Mouse (Mus musculus) embryo, embryonic 10.5 days (tissue): ENCODE data around the gene Crct1.

Experiments
- DNase-seq: peaks from one replicate; pipeline ENCODE4 v3.0.0-alpha.2; 2015; ENCODE audit warnings: low spot score

Crct1 gene

DNA sequence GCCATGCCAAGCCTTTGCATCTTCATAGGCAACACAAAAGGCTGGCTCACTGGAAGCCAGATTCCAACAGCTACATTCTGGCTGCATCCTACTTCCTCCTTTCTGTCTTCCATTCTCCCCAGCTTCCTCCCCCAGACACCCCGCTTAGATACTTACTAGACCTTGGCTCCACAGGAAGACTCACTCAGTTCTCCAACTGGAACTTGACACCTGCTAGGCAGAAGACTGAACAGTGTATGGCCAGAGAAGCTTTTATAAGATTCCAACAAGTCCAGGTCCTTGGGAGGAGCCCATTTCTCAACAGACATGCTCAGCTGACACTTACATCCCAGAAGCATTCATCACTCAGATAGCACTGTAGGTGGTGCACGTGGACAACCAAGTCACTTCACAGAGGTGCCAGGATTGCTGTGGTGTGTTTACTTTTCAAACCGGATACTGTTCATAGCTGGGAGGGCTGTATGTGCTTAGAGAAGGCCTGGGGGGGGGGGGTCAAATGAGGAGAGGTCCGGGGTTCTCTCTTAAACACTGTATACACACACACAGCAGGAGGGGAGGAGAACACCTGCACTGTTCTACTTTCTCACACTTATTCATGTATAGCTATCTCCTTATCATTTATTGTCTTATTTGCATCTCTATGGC, at the start of gene Crct1:
TSS of gene Crct1 (minus strand) at position 228 of the 645 bp plus-strand sequence.
- DNase-seq, result no peak

DNA sequence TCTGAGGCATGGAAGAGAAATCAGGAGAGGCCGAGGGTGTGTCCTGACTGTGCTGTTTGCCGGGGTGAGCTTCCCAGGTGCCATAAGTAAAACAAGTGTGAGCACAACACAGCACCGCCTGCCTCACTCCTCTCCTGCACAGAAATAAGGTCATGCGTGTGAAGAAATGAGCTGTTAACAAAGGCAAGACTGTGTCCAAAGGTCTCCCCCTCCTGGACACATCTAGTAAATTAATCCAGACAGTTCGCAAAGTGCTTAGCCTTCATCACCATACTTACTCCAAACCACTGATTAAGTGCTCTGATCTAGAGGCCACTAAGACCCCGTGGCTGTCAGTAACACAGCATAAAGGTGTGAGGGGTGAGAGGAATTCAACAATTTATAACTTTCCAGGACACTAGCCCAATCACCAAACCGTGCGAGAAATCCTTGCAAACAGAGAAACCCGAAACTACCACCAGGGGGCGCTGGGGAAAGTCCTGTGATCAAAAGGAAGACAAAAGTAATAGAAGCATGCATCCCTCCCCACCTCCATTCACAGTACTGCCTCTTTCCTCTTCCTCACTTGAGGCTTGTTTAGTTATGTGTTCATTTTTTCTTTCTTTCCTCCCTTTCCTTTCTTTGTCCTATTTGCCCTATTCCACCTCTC, 37.5 kb upstream of the Crct1 start:
- peak; percentile 41 for DNase-seq

DNA sequence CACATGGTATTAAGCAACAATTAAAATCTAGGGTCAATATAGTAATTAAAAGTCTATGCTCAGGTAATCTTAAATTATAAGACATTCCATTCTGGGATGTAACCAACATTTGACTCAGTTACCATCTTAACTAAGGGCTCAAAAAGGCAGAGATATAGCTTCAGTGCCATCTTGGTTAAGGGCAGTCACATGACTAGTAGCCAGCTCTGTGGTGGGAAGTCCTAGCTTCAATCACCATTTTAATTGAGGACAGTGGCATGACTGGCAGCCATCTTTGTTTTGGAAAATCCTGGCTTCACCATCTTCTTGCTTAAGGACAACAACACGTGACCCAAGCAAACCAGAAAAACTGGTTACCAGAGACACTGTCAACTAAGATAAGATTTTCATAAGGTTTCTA, 34.7 kb upstream of the Crct1 start:
- no peak for DNase-seq

DNA sequence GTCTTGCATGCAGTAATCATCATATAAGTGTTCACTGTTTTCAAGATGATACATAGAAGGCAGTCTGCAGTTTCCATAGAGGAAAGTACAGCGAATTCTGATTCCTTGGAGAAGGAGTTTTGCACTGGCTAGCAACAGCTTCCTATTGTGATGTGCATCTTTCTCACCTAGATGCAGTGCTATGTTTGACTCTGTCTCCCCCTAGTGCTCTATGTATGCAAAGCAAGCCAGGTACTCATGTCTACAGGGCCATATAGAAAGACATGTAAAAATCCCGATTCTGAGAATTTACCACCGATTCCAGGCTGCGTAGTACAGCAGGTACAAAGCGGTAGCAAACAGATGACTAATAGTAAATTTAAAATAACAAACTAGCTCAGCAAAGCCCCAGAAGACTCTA, 16.0 kb upstream of the Crct1 start:
- DNase-seq, result peak; percentile 84

DNA sequence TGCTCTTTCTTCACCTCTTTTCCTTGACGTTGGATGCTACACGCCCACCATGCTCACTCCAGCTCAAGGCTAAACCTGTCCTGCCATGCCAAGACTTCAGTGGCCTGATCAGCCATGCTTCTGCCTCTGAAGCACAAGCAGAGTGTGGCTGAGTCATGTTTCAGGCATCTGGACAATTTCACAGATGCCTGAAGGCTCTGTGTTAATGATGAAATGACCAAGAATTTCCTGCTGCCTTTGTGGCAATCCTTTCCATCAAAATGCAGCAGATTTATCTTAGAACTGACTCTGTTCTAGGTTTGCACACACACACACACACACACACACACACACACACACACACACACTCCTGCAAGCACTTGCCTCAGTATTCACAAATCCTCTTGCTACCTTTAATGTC, 10.0 kb upstream of the Crct1 start:
- DNase-seq, result peak; percentile 2

DNA sequence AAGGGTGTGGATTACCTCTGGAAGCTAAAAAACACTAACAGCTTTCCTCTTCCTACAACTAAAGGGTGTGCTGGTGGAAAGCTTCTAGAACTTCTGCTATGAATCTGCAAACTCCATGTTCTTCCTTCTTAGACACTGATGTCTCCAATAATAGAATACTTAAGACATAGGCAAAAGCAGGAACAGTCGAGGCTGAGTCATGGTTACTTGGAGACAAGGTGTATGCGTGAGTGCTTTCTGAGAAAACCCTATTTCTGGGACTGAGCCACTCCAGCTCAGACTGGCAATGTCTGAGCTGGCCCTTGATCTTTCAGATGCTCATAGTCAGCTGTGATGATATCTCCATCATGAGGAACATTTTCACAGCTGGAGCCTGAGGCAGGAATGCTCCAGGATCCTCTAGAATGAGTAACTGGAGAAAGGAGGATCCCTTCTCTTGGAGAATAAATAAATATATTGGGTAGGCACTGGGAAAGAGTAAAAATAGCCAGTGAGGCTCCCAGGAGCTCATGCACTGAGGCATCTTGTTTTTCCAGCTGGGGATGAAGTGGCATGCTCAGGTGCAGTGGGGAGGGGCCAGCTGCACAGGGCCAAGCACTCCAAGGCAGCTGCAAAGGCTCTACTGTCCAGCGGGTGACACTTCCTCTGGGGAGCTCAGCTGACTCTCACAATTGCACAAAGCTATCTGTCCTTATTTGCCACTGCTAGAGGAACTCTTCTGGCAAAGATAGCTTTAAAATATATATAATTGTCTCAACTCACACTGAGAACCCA, 8.1 kb upstream of the Crct1 start:
- no peak for DNase-seq

DNA sequence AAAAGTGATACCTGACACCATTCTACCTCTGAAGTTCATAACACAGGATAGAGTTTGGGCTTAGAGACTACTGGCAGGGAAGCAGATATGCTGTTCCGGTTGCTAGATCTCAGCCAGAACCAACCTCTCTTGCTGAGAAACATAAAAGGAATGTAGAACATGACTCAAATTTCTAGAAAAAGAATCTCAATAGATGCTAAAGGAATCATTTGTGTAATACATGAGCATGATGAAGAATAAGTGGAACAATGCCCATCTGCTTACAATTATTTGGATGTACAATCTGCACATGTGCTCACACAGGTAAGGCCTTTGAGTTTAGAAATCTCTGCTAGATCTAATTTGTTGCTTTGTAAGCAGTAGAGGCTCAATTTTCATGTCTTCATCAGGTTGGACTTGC, 5.7 kb upstream of the Crct1 start:
- no peak for DNase-seq

DNA sequence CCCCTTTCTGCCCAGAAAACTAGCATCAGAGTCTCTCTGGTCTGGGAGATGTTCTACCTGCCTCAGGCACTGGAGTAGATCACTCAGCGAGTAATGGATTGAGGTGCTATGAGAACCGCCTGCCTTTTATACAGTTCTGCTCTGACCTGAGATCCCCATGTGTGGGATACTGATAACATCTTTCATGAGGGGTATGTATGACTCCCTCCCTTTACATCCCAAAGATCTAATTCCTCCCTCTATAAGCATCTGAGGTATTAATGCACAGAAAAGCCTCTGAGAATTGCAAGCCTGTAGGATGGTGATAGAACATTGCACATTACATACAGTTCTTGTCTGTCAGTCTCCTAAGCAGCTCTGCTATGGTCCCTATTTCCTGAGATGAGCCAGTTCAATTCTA, 3.5 kb upstream of the Crct1 start, which contains the start of gene Lce1m:
TSS of gene Lce1m (minus strand) at position 101 of the 400 bp plus-strand sequence.
- DNase-seq, result no peak

DNA sequence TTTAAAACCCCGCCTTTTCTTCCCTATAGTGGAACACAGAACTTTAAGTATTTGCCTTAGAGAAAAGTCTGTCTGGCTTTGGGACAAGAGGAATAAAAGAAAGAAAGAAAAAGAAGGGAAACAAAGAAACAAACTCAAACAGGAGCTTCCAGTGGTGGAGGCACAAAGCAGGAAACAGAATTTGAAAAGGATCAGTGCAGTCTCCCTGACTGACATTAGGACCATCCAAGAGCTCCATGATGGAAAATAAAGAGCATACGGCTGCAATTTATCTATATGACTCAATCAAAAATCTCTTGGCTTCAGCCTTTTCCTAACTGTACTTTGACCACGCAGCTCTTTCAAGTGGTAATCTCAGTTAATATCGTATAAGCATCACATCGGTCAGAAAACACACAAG, 616 bp downstream of the Crct1 start:
- no peak for DNase-seq

DNA sequence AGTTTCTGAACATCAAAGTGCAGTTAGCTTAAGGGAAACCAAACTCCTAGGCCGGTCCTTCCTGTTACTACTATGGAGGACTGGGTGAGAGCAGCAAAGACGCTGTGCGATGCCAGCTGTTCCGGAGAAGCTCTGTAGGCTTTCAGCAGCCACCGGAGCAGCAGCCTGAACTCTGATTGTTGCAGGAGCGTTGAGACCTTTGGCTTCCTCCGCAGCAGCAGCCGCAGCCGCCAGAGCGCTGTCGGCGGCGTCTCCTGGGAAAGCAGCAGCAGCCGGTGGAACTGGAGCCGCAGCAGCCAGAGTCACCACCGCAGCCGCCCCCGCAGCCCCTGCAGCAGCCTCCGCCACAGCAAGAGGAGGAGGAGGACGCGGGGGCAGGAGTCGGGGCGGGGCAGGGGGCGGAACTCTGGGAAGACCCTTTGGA, 1.1 kb downstream of the Crct1 start:
- peak; percentile 83 for DNase-seq

DNA sequence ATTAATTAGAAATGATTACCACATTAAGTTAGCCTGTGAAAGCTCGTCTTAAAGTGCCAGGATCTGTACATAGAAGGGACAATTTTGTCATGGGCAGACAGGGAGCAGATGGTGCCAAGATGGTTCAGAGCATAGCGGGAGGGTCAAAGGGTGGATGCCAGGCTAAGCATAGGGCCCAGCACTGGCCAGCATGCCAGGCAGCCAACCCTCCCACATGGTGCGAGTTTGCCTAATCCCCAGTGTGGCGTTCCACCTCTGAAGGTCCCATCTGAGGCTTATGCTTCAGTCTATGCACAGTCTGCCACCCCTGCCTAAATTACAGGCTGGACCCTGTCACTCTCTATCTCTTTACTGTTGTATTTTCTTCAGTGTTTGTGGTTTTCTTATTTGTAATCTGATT, 12.6 kb downstream of the Crct1 start:
- DNase-seq, result no peak

DNA sequence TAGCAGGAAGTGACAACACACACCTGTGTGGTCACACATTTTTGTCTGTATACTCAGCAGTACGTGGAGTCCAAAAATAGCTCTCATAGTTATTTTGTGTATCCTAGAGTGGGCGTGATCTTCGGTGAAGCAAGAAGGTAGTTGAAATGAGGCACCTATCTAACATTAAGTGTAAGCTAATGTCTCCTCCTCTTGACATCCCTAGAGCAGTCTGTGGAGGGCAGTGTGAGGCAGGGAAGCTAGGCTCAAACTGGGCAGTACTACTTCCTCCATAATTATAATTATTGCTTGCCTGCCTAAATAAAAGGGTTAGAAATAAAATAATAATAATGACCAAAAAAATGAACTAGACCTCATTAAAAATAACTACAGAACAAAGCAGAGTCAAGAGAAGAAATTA, 14.9 kb downstream of the Crct1 start:
- DNase-seq, result no peak

DNA sequence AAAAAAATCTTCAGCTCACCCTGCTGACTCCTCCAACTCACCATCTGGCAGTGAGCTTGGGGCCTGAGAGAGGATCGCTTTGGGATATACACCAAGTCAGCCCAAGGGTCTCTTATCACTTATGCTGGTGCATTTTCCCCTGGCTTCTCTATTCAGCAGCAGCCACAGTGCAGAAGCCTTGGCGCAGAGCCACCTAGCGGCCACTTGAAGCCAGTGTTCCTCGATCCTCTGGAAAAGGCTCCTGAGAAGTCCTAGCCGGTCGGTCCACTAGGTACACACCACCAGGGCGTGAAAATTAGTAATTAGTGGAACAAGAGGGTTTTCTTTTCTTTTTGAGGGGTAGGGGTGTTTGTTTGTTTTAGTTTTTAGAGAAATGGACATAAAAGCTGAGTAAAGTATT, 16.8 kb downstream of the Crct1 start:
- peak; percentile 86 for DNase-seq

DNA sequence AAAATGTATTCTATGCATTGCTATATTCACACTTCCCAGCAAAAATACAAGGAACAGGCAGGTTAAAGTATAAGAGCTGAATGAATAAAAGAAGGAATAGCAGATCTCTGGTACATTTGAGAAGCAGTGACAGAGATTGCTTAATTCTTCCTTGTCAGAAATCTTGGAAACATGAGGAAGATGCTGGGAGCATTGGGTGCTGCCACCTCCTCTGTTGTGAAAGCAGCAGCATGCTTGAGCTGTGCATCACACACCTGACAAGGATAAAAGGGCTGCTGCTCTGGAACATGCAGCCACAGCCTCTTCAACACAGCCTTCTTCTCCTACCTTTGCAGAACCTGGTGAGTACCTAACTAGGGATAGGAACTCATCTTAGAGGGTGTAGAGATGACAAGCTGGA, 23.6 kb downstream of the Crct1 start, which contains the start of gene Lce3f:
TSS of gene Lce3f (plus strand) at position 301 of the 400 bp plus-strand sequence.
- DNase-seq, result no peak

DNA sequence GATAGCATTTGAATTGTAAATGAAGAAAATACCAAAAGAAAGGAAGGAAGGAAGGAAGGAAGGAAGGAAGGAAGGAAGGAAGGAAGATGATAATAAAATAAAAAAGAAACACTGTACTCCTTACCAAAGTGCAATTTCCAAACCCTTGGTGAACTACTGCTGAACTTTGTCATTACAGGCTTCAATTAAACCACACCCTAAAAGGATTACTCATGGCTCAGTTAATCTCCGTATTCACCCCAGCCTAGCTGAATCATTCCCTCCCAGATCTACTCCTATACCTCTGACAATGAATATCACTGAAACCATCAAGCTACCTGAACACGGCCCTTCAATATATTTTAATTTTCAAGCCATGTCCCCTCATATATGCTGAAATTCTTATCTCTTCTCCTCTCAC, 37.0 kb downstream of the Crct1 start:
- no peak for DNase-seq

DNA sequence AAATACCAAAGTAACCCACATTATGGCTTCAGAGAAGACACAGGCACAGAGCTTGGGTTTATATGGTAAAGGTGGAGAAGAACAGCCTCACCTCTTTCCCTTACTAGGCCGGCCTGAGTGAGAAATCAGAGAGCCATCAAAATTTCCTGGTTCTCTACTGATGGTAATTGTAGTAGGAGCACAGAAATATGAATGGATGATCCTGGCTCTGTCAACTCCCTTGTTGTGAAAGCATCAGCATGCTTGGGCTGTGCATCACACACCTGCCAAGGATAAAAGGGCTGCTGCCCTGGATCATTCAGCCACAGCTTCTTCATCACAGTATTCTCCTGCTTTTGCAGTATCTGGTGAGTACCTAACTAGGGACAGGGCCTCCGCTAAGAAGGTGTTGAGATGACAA, 48.7 kb downstream of the Crct1 start, which contains the start of gene Lce3e:
TSS of gene Lce3e (plus strand) at position 301 of the 400 bp plus-strand sequence.
- DNase-seq, result no peak
